Comparison of ENCODE assay signal across 8 mouse cellular contexts in the genomic region with DNA sequence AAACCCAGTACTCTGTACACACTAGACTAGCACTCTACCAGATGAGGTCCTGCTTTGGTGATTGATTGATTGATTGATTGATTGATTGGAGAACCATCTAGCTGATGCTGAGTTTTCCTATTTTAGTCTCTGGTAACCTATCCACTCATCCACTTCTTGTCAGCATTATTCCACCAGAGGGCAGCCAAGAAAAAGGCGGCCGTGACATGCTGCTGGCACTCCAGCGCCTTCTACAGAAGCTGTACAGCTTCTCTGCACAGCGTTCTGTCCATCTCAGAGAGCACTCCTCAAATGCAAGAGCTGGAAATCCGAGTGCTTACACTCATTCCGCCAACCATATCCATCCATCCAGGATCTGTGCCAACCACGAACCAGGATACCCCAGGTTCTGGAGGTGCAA. TPM values are rescaled to one million over a fixed set of nuclear protein-coding genes. Genes with fewer than 3 reads are reported as not detected.
DNase-seq lines count a peak whose midpoint lies in the region; ATAC-seq and TF ChIP-seq lines count a peak whose summit lies in the region.

No protein-coding gene starts in this region.

- H3K9ac ChIP-seq in midbrain, embryonic 16.5 days (ENCODE audit: low read depth, low read length) = no peak overlapping the region

- H3K27me3 ChIP-seq in midbrain, embryonic 16.5 days (ENCODE audit: control insufficient read depth, insufficient read depth, low read depth, low read length) = no peaks in the 10 kb centered on the region
- H3K27me3 ChIP-seq in testis, adult 2 months (ENCODE audit: control insufficient read depth, insufficient read depth, low read length) = no peaks in the 10 kb centered on the region

- TF ChIP-seq CTCF in testis, adult 2 months (IDR thresholded peaks at IDR 0.05; ENCODE audit: control insufficient read depth, insufficient read depth, insufficient replicate concordance, low read depth, low read length) = peak; percentile 25; the same call in 1 of the 2 replicates

- no peak for DNase-seq in cerebellum, adult 11 months
- DNase-seq in cerebellum, postnatal 4 days (ENCODE audit: low spot score in 2 of 2) = peak; percentile 37 to 56
- peak; percentile 55 for DNase-seq in gastrocnemius, postnatal 14 days
- DNase-seq in kidney, adult 18-20 months = peak; percentile 49
- DNase-seq in left cerebral cortex, postnatal 25 days (ENCODE audit: low spot score in 2 of 2) = peak; percentile 55 to 77

- no peak overlapping the region for H3K4me3 ChIP-seq in midbrain, embryonic 16.5 days (ENCODE audit: low read depth, low read length)
- no peak overlapping the region for H3K4me3 ChIP-seq in testis, adult 2 months (ENCODE audit: control insufficient read depth, low read depth, low read length)

- TF ChIP-seq POLR2A in testis, adult 2 months (IDR thresholded peaks at IDR 0.05; ENCODE audit: control insufficient read depth, low read depth, low read length) = no peak

- no peak overlapping the region for H3K27ac ChIP-seq in midbrain, embryonic 16.5 days (ENCODE audit: low read length)
- no peak overlapping the region for H3K27ac ChIP-seq in testis, adult 2 months (ENCODE audit: control insufficient read depth, insufficient read depth, low read depth, low read length)

- intact Hi-C loops in gastrocnemius, postnatal 14 days (cut with DNase I; ENCODE audit: low total_unique reads) = loop anchor here (5.0 kb wide), 1 partner anchor 87 kb away; no protein-coding TSS in a partner anchor
- intact Hi-C loops in left cerebral cortex, postnatal 25 days (cut with DNase I) = loop anchor here (1.0 kb wide), 1 partner anchor 88 kb away; no protein-coding TSS in a partner anchor

- WGBS in midbrain, embryonic 16.5 days = 26% methylated on average over 7 of the region's 7 CpGs

- no peaks in the 10 kb centered on the region for H3K9me3 ChIP-seq in midbrain, embryonic 16.5 days (replicated peaks; ENCODE audit: control insufficient read depth, low read length, poor library complexity, severe bottlenecking)

- H3K36me3 ChIP-seq in midbrain, embryonic 16.5 days (ENCODE audit: control insufficient read depth, insufficient read depth, low read length) = no peaks in the 10 kb centered on the region
- H3K36me3 ChIP-seq in testis, adult 2 months (ENCODE audit: control insufficient read depth, insufficient read depth, low read length) = no peaks in the 10 kb centered on the region

- H3K4me1 ChIP-seq in midbrain, embryonic 16.5 days (ENCODE audit: control insufficient read depth, insufficient read depth, low read length) = peaks cover 1% of the 10 kb centered on the region; the same call in 1 of the 2 replicates
- no peaks in the 10 kb centered on the region for H3K4me1 ChIP-seq in testis, adult 2 months (ENCODE audit: control insufficient read depth, insufficient read depth, low read length)

- no peak overlapping the region for H3K4me2 ChIP-seq in midbrain, embryonic 16.5 days (ENCODE audit: low read length)

- peak; percentile 39; the same call in 1 of the 2 replicates for ATAC-seq in cerebellum, adult (ENCODE audit: insufficient number of reproducible peaks, low FRiP score, low TSS enrichment)
- peak; percentile 73; the same call in 1 of the 2 replicates for ATAC-seq in midbrain, embryonic 16.5 days

RNA-seq across cellular contexts. Expression of gene Gnb4, which starts 5.8 kb away (rescaled TPM):
- 10 to 100 TPM; 14.8 to 18.8 TPM for total RNA-seq in gastrocnemius, postnatal 14 days (2021)
- 10 to 100 TPM; 44.5 to 47.1 TPM for total RNA-seq in left cerebral cortex, postnatal 25 days (2021)
- 102 and 105 TPM in 2 replicates for polyA plus RNA-seq in midbrain, embryonic 16.5 days (2015; fragmentation: Nextera tagmentation; extraction: Ambion mirVana)
- polyA plus RNA-seq in testis, adult 2 months (2012; rRNA removed) = 1.9 and 2.8 TPM in 2 replicates
